Mouse (Mus musculus) thymus, adult 18-20 months (tissue): Measurements from ENCODE around the gene Poc5.

Experiments used
- DNase-seq, 2 experiments: peaks; one replicate each; pipeline ENCODE4 v3.0.0; 2022; ENCODE audit warnings: mixed read lengths in 2 of 2

The Poc5 gene

GRCm38 (mm10) chr13:96432376-96432811 is 44.3 kb downstream of the Poc5 start:
- DNase-seq = no peak

DNA sequence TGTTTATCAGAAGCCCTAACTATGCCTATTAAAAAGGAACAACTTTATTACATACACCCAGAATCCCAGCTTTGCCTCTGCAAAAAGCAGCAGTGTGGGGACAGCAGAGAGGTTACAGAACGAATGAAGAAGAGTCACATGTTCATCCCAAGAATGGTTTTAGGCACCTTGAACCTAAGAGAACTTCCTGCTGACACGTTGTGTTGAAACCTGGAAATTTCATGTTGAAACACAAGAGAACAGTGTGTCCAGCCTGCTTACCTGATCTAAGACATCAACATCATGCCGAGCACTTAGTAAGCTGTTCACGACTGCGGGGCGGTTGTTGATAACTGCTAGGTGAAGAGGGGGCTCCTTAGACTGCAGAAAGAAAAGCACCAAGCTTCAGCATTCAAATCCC is 44.9 kb downstream of the Poc5 start:
- DNase-seq = no peak

GRCm38 (mm10) chr13:96433648-96434190 is 45.6 kb downstream of the Poc5 start:
- DNase-seq = no peak

DNA sequence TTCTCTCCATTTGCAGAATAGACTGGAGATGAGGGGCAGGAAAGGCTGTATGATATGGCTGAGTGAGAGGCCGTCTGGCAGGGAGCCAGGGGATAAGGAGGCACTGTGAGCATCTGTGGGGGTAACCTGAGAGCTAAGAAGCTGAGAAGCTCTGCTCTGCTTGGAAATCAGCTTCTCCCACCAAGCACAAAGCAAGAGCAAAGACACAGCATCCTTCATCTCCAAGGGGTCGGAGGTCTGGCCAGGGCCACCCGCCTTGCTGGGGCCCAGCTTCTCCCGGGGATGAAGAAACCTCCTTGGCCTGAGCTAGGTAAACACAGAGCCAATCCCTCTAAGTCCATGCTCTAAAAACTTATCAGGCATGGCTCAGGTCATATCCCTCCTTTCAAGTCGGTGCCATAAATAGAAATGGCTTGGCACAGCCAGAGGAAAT is 46.8 kb downstream of the Poc5 start:
- no peak for DNase-seq

DNA sequence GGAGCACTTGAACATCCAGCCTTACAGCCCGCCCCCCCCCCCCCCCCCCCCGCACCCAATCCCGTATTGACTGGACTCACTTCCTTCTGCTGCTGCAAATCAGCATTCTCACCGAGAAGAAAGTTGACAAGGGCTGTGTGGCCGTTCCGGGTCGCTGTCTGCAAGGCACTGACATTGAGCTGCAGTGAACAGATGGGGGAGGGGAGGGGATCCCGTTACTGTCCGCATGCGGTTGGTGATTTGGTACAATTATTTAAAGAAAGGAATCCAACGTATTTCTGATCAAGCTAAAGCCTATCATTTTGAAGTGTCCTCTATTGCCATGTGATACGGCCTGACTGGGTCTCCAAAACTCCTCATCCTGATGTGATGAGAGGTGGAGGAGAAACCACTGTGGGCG is 47.7 kb downstream of the Poc5 start:
- DNase-seq = no peak

DNA sequence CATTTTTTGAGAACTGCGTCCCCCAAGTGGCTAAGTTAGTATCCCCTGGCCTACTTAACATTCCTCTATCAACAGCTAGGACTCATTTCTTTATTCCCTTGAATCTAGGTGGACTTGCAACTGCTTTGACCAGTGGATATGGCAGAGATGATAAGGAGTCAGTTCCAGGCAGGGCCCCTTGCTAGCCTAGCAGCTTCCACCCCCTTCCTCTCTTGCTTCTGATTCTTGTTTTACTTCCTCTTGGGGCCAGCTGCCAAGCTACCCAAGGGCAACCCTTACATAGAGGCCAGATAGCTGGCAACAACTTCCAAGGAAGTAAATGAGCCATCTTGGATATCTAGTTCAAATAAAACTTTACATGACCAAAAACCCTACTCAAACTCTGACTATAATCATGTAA is 48.8 kb downstream of the Poc5 start:
- DNase-seq = no peak

DNA sequence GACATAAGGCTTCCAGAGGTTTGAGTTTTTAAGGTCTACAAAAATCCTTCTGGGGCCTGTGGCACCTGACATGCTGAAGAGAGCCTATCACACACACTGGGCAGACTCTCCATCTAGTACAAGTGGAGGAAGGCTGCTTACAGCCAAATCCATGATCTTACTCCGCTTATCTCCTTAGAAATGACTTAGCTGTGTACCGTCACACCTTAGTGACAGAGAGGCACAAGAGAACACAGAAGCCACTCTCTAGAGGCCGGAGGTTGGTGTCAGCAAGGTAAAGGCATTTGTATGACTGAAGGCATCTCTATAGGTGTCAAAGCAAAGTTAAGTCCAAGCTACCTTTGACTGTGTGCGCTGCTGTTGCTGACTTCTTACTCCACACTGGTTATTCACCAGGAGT is 52.3 kb downstream of the Poc5 start:
- DNase-seq = no peak

GRCm38 (mm10) chr13:96450205-96450856 is 62.2 kb downstream of the Poc5 start:
- DNase-seq = no peak

GRCm38 (mm10) chr13:96450869-96451268 is 62.8 kb downstream of the Poc5 start:
- DNase-seq = no peak

DNA sequence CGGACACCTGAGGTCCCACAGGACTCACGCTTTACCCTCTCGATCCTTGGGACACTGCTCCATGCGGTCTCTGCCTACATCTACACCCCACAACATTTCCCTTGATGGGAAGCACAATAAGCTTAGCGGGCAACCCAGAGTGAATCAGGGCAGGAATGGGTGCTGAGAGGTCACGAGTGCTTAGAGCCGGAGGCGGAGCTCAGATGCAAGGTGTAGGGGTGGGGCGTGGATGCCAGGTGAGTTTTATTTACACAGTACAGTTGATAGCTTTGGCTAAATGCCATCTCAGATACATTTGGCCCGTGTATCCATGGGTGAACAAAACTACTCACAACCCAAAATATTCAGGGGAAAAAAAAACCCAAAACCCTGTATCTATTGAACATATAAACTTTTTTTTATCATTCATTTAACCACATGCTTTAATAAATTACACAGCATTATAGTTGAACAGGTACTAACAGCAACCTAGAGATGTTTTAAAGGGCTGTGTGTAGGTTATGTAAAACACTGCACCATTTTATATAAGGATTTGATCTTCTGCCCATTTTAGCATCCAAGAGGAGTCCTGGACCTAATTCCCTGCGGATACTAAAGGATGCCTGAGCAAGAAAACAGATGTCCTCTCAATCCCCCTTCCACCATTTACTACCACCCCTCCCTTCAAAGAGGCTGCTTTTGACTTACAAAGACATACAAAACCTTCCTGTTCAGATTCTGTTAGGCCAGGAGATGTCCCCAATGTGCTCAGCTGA is 63.5 kb downstream of the Poc5 start:
- no peak for DNase-seq

DNA sequence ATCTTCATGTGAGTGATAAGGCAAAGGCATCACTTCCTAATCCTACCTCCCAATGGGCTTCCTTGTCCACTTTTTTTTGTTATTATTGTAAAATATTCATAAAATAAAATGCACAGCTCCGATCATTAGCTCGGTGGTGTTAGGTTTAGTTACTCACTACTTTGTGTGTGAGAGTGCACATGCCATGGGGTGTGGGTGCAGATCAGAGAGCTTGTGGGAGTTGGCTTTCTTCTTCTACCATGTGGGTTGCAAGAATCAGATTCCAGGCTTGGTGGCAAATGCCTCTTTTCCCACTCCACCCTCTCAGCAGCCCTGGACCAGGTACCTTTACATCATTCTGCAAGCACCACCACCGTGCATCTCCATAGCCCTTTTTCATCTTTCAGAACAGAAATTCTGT is 64.5 kb downstream of the Poc5 start:
- DNase-seq = no peak

DNA sequence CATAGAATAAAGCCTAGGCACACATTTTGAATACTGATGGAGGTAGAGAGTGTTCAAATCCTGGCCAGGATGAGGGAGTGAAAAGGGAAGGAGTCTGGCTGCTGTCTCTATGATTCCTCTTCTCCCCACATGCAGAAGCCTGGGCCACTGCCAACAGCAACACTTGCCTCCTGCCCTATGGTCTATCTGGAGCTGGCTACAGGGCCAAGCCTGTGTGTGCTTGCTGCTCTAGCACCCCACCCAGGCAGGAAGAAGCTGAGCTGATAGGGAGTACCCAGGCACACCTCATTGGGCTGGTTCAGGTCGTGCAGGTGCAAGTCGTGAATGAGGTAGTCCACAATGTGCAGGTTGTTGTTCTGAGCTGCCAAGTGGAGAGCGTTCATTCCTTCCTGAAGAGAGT is 66.2 kb downstream of the Poc5 start:
- DNase-seq = no peak

- no peak for DNase-seq
These were observed 69.5 kb downstream of the Poc5 start for GRCm38 (mm10) chr13:96457566-96457965.

DNA sequence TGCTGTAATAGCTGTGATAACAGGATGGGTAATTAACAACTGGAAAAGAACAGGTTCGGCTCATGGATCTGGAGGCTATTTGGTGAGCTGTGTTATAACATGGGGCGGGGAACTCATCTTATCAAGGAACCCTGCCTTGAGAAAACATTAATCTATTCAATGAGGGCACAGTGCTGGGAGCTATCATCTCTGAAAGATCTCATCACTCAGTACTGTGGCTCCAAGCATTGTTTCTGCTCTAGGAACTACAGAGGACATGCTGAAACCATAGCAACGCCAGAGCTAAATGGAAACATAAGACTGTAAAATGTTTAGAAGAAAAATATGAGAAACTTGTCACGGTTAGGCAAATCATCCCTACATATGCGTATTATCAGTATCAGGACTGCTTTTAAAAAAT is 69.9 kb downstream of the Poc5 start:
- DNase-seq = no peak

GRCm38 (mm10) chr13:96458606-96459005 is 70.5 kb downstream of the Poc5 start:
- DNase-seq = no peak

DNA sequence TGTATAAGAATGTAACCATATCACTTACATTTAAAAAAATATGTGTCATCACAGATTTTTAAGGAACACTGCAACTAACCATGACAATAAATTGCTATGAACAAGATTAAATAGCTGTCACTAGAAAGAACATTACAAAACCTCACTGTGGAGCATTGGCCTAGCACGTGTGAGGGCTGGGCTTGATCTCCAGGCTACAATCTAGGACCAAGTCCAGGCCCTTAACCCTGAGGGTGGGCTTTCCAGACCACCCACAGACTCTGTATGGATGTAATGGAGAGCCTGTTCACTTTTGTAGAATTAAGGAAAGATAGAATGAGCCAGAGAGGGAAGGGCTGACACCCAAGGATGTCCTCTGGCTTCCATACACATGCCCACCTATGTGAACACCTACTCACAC is 74.5 kb downstream of the Poc5 start:
- DNase-seq = no peak

GRCm38 (mm10) chr13:96465315-96465714 is 77.2 kb downstream of the Poc5 start:
- DNase-seq = no peak
